Mouse (Mus musculus) heart, adult 2 months (tissue): Measurements from ENCODE around the gene Hmga1b.

Source experiments
- CTCF ChIP-seq: fragments of 200-600 bp; IDR thresholded peaks from 2 replicates; pipeline ENCODE4 v1.8.1; 2022; ENCODE audit warnings: antibody characterized with exemption, mild to moderate bottlenecking, moderate library complexity
- POLR2A ChIP-seq: fragments of 200-500 bp; IDR thresholded peaks from 2 replicates; pipeline ENCODE4 v1.6.1; 2011; ENCODE audit warnings: mild to moderate bottlenecking, low read depth, low read length, control low read depth; ENCODE audit not compliant: insufficient read depth

GRCm38 (mm10) chr11:120713580-120714518 lies 48.7 kb upstream of the Hmga1b start, which contains the start of the genes Cenpx and Lrrc45:
- no peak for TF ChIP-seq CTCF
- TF ChIP-seq POLR2A, result peak; percentile 88
